Mouse (Mus musculus) CH12.LX (cell line): Measurements from ENCODE around the gene Smyd4. TPM values are rescaled to one million over a fixed set of nuclear protein-coding genes. Genes with fewer than 3 reads are reported as not detected.

Experiments
- DNase-seq: peaks from one replicate; pipeline ENCODE4 v3.0.0-alpha.2; 2013; ENCODE audit errors: extremely low read depth
- H3K27ac ChIP-seq: 2 replicates; pipeline ENCODE4 v1.5.1; 2012; ENCODE audit warnings: low read depth, mild to moderate bottlenecking, control low read depth, moderate library complexity; ENCODE audit not compliant: insufficient read depth
- H3K27me3 ChIP-seq: replicated peaks from 2 replicates; pipeline ENCODE3; 2012; ENCODE audit warnings: inconsistent platforms
- H3K36me3 ChIP-seq, 2 experiments: replicated peaks in 1 of 2; 2 replicates each; pipeline versions ENCODE3 to v1.6.1; 2012; ENCODE audit warnings: inconsistent platforms in 1 of 2, low read length in 1 of 2, mild to moderate bottlenecking in 1 of 2, mixed read lengths in 1 of 2, moderate library complexity in 1 of 2; ENCODE audit not compliant: control insufficient read depth in 1 of 2, insufficient read depth in 1 of 2
- H3K4me1 ChIP-seq, 2 experiments: 2 replicates each; pipeline ENCODE4 v1.6.1; 2012; ENCODE audit warnings: inconsistent platforms in 1 of 2, moderate library complexity in 1 of 2; ENCODE audit not compliant: insufficient read depth in 2 of 2, control insufficient read depth in 1 of 2
- H3K4me2 ChIP-seq: 2 replicates; pipeline ENCODE4 v1.6.1; 2012; ENCODE audit warnings: low read depth, mild to moderate bottlenecking, control low read depth; ENCODE audit not compliant: poor library complexity, insufficient read depth, severe bottlenecking
- H3K4me3 ChIP-seq, 3 experiments: fragments of 150-350 bp in 1 of 3; sonication (generic) in 1 of 3; replicated peaks in 1 of 3; 2 replicates each; pipeline versions ENCODE3 to v1.5.1; 2011 to 2012; ENCODE audit warnings: low read depth in 2 of 3, low read length in 2 of 3, mild to moderate bottlenecking in 2 of 3, moderate library complexity in 2 of 3, control low read depth in 1 of 3, improper control_type of control experiment in 1 of 3, inconsistent platforms in 1 of 3, mixed read lengths in 1 of 3; ENCODE audit not compliant: poor library complexity in 1 of 3
- H3K79me2 ChIP-seq: replicated peaks from 2 replicates; pipeline ENCODE4 v1.6.1; 2012; ENCODE audit warnings: mild to moderate bottlenecking, moderate library complexity; ENCODE audit not compliant: control insufficient read depth, poor library complexity, insufficient read depth, severe bottlenecking; ENCODE audit errors: extremely low read depth
- H3K9ac ChIP-seq: 2 replicates; pipeline ENCODE4 v1.6.1; 2012; ENCODE audit warnings: low read depth, mild to moderate bottlenecking, control low read depth, moderate library complexity; ENCODE audit not compliant: insufficient read depth
- H3K9me3 ChIP-seq: replicated peaks from 2 replicates; pipeline ENCODE3; 2012; ENCODE audit warnings: low read length, inconsistent platforms, mixed read lengths
- CHD1 ChIP-seq: IDR thresholded peaks from 2 replicates; pipeline ENCODE4 v1.6.1; 2012; ENCODE audit warnings: low read depth, low read length, improper control_type of control experiment, inconsistent platforms
- ETS1 ChIP-seq: conservative IDR thresholded peaks from 2 replicates; pipeline ENCODE4 v1.6.1; 2012; ENCODE audit warnings: low read depth, mild to moderate bottlenecking, inconsistent platforms, low read length, improper control_type of control experiment, moderate library complexity
- IRF4 ChIP-seq: IDR thresholded peaks from 2 replicates; pipeline ENCODE4 v1.6.1; 2014; ENCODE audit warnings: low read depth, mild to moderate bottlenecking, inconsistent platforms, low read length, improper control_type of control experiment
- JUN ChIP-seq: IDR thresholded peaks from 2 replicates; pipeline ENCODE4 v1.6.1; 2011; ENCODE audit warnings: low read depth, mild to moderate bottlenecking, low read length, improper control_type of control experiment, moderate library complexity; ENCODE audit not compliant: insufficient read depth
- JUND ChIP-seq: conservative IDR thresholded peaks from 2 replicates; pipeline ENCODE4 v1.6.1; 2011; ENCODE audit warnings: low read depth, low read length, improper control_type of control experiment
- MAFK ChIP-seq: IDR thresholded peaks from 2 replicates; pipeline ENCODE4 v1.6.1; 2011; ENCODE audit warnings: low read length, improper control_type of control experiment; ENCODE audit not compliant: insufficient replicate concordance
- MAX ChIP-seq: IDR thresholded peaks from 2 replicates; pipeline ENCODE4 v1.6.1; 2011; ENCODE audit warnings: low read length, improper control_type of control experiment
- MAZ ChIP-seq: IDR thresholded peaks from 2 replicates; pipeline ENCODE4 v1.6.1; 2012; ENCODE audit warnings: low read depth, mild to moderate bottlenecking, inconsistent platforms, low read length, improper control_type of control experiment, moderate library complexity
- MEF2A ChIP-seq: IDR thresholded peaks from 2 replicates; pipeline ENCODE4 v1.6.1; 2014; ENCODE audit warnings: low read depth, mild to moderate bottlenecking, inconsistent platforms, low read length, improper control_type of control experiment, borderline replicate concordance
- MXI1 ChIP-seq: IDR thresholded peaks from 2 replicates; pipeline ENCODE4 v1.6.1; 2011; ENCODE audit warnings: mild to moderate bottlenecking, low read depth, low read length, improper control_type of control experiment
- MYC ChIP-seq: IDR thresholded peaks from 2 replicates; pipeline ENCODE4 v1.6.1; 2011; ENCODE audit warnings: low read depth, mild to moderate bottlenecking, improper control_type of control experiment, low read length
- POLR2AphosphoS2 ChIP-seq: IDR thresholded peaks from 2 replicates; pipeline ENCODE4 v1.6.1; 2011; ENCODE audit warnings: low read depth, low read length, improper control_type of control experiment
- RAD21 ChIP-seq: IDR thresholded peaks from 2 replicates; pipeline ENCODE4 v1.6.1; 2011; ENCODE audit warnings: low read depth, mild to moderate bottlenecking, low read length, improper control_type of control experiment, moderate library complexity
- SIN3A ChIP-seq: IDR thresholded peaks from 2 replicates; pipeline ENCODE4 v1.6.1; 2012; ENCODE audit warnings: low read length, improper control_type of control experiment, inconsistent platforms
- SMC3 ChIP-seq: IDR thresholded peaks from 2 replicates; pipeline ENCODE4 v1.6.1; 2011; ENCODE audit warnings: low read depth, low read length, improper control_type of control experiment
- UBTF ChIP-seq: IDR thresholded peaks from 2 replicates; pipeline ENCODE4 v1.6.1; 2012; ENCODE audit warnings: low read depth, mild to moderate bottlenecking, inconsistent platforms, low read length, improper control_type of control experiment, moderate library complexity
- ZNF384 ChIP-seq: IDR thresholded peaks from 2 replicates; pipeline ENCODE4 v1.6.1; 2012; ENCODE audit warnings: low read depth, low read length, improper control_type of control experiment, inconsistent platforms
- dilution Hi-C: fragments of 300-500 bp; cut with MboI; formaldehyde crosslinking; loops from 2 replicates; pipeline ENCODE4 v1.14.3; 2020; ENCODE audit warnings: low sequenced_read_pairs; ENCODE audit not compliant: extremely low pct_unique_long_range_greater_than_20kb, extremely low pct_ligation_motif_present
- in situ Hi-C: fragments of 300-500 bp; cut with MboI; formaldehyde crosslinking; loops from 3 replicates; pipeline ENCODE4 v1.14.3; 2019; ENCODE audit warnings: low sequenced_read_pairs, low pct_ligation_motif_present, low pct_unique_long_range_greater_than_20kb, mixed read lengths
- polyA plus RNA-seq: library from polyadenylated mRNA; unstranded; fragments of >175 nt; gene quantifications from 2 replicates; pipeline ENCODE4 v1.2.1, GENCODE M21; 2012; ENCODE audit warnings: low read depth; ENCODE audit not compliant: insufficient read length
- total RNA-seq, 2 experiments: library from RNA; depleted of rRNA; stranded (reverse); fragments of 300-350 nt in 1 of 2; fragments of >200 nt in 1 of 2; gene quantifications; 2 replicates each; pipeline ENCODE4 v1.2.3; 2012 to 2014

Smyd4 gene
- total and polyA plus RNA-seq, 3 experiments: 11.8 to 15.4 (median 13.9) TPM

- Histone ChIP-seq H3K27ac (no peak overlapping the region), H3K4me2 (no peak overlapping the region), H3K9ac (no peak overlapping the region), H3K79me2 (no peaks in the 10 kb centered on the region), H3K4me3 (no peak overlapping the region), H3K4me1 (peaks cover 0 to 18% of the 10 kb centered on the region in 2 experiments; a peak in 2 of 4 replicates), H3K27me3 (no peaks in the 10 kb centered on the region), H3K36me3 (peaks cover 0 to 10% of the 10 kb centered on the region in 2 experiments), H3K9me3 (no peaks in the 10 kb centered on the region)
- TF ChIP-seq IRF4: no peak
- no peak for TF ChIP-seq MAX
- TF ChIP-seq JUND: no peak
- no peak for TF ChIP-seq ETS1
- TF ChIP-seq JUN: no peak
- in situ Hi-C loops: no loop called here
- no peak for DNase-seq
- dilution Hi-C loops: no loop called here
These were observed 74.9 kb downstream of the Smyd4 start for GRCm38 (mm10) chr11:75423091-75423490.

- H3K9ac ChIP-seq: no peak overlapping the region
- TF ChIP-seq MYC: no peak
- TF ChIP-seq IRF4: no peak
- H3K36me3 ChIP-seq: peaks cover 0 to 6% of the 10 kb centered on the region in 2 experiments
- no peak for DNase-seq
- H3K4me3 ChIP-seq: no peak overlapping the region
- no peak overlapping the region for H3K4me2 ChIP-seq
- dilution Hi-C loops: no loop called here
- H3K27ac ChIP-seq: no peak overlapping the region
- in situ Hi-C loops: no loop called here
- peaks cover 4 to 22% of the 10 kb centered on the region in 2 experiments; a peak in 2 of 4 replicates for H3K4me1 ChIP-seq
- no peaks in the 10 kb centered on the region for H3K9me3 ChIP-seq
- H3K27me3 ChIP-seq: no peaks in the 10 kb centered on the region
- no peaks in the 10 kb centered on the region for H3K79me2 ChIP-seq
These were observed 75.8 kb downstream of the Smyd4 start for GRCm38 (mm10) chr11:75424033-75424432.

GRCm38 (mm10) chr11:75424459-75424858 is 76.2 kb downstream of the Smyd4 start:
- dilution Hi-C loops (no loop called here), in situ Hi-C loops (no loop called here)
- H3K9me3 ChIP-seq: no peaks in the 10 kb centered on the region
- DNase-seq: no peak
- H3K4me3 ChIP-seq: no peak overlapping the region
- no peaks in the 10 kb centered on the region for H3K79me2 ChIP-seq
- H3K4me1 ChIP-seq: peaks cover 4 to 26% of the 10 kb centered on the region in 2 experiments; a peak in 3 of 4 replicates
- no peak overlapping the region for H3K4me2 ChIP-seq
- H3K9ac ChIP-seq: no peak overlapping the region
- no peaks in the 10 kb centered on the region for H3K27me3 ChIP-seq
- TF ChIP-seq MXI1: no peak
- no peak for TF ChIP-seq MAFK
- no peak for TF ChIP-seq IRF4
- TF ChIP-seq JUN: no peak
- TF ChIP-seq UBTF: no peak
- no peak for TF ChIP-seq MEF2A
- TF ChIP-seq POLR2AphosphoS2: no peak
- no peak for TF ChIP-seq MAX
- no peak for TF ChIP-seq RAD21
- TF ChIP-seq MAZ: no peak
- TF ChIP-seq ETS1: no peak
- no peak for TF ChIP-seq SMC3
- no peak for TF ChIP-seq CHD1
- no peak for TF ChIP-seq SIN3A
- no peak for TF ChIP-seq ZNF384
- TF ChIP-seq MYC: no peak
- H3K36me3 ChIP-seq: peaks cover 0 to 6% of the 10 kb centered on the region in 2 experiments
- no peak overlapping the region for H3K27ac ChIP-seq
